ENCODE assay signal across 7 mouse cellular contexts in genomic region chr7:88320628-88321336, GRCm38 (mm10). TPM values are rescaled to one million over a fixed set of nuclear protein-coding genes. Genes with fewer than 3 reads are reported as not detected.
DNase-seq lines count a peak whose midpoint lies in the region; ATAC-seq and TF ChIP-seq lines count a peak whose summit lies in the region.

No protein-coding gene starts in this region.

- no peaks in the 10 kb centered on the region for H3K9me3 ChIP-seq in limb, embryonic 12.5 days

- H3K9ac ChIP-seq in limb, embryonic 12.5 days (replicated peaks) = no peak overlapping the region

- no peaks in the 10 kb centered on the region for H3K36me3 ChIP-seq in limb, embryonic 12.5 days

- H3K4me2 ChIP-seq in limb, embryonic 12.5 days = no peak overlapping the region

- 65% methylated on average over 12 of the region's 12 CpGs for WGBS in limb, embryonic 12.5 days
- 34% methylated on average over 12 of the region's 12 CpGs for WGBS in cerebellum, adult 2 months

- H3K27ac ChIP-seq in limb, embryonic 12.5 days = peak overlapping the region; percentile 53; the same call in 1 of the 2 replicates
- H3K27ac ChIP-seq in cerebellum, adult 2 months (ENCODE audit: insufficient read depth, low read length) = no peak overlapping the region

- no peak for TF ChIP-seq CTCF in cerebellum, adult 2 months (IDR thresholded peaks at IDR 0.05; ENCODE audit: borderline replicate concordance, insufficient read depth, low read depth, low read length)

- no peaks in the 10 kb centered on the region for H3K27me3 ChIP-seq in limb, embryonic 12.5 days
- no peaks in the 10 kb centered on the region for H3K27me3 ChIP-seq in cerebellum, adult 2 months (ENCODE audit: control insufficient read depth, insufficient read depth, low read length)

- ATAC-seq in limb, embryonic 12.5 days (ENCODE audit: insufficient number of reproducible peaks, insufficient read depth, low FRiP score, low TSS enrichment, low read depth) = peak; percentile 75

- peak; percentile 4 for DNase-seq in urinary bladder, postnatal 14 days (ENCODE audit: low spot score)
- no peak for DNase-seq in urinary bladder, postnatal 10 days (ENCODE audit: low spot score)
- DNase-seq in heart, adult 9 months (ENCODE audit: low spot score in 2 of 2) = peak; percentile 12 to 22
- DNase-seq in thymus, postnatal 0 days (ENCODE audit: low spot score) = peak; percentile 15
- no peak for DNase-seq in ovary, postnatal 14 days (ENCODE audit: low spot score)
- DNase-seq in cerebellum, adult 2 months = no peak

- TF ChIP-seq POLR2A in cerebellum, adult 2 months (IDR thresholded peaks at IDR 0.05; ENCODE audit: borderline replicate concordance, insufficient read depth, low read length) = no peak

- H3K4me3 ChIP-seq in limb, embryonic 12.5 days (replicated peaks) = no peak overlapping the region
- H3K4me3 ChIP-seq in cerebellum, adult 2 months (replicated peaks; ENCODE audit: insufficient read depth, low read depth, low read length) = no peak overlapping the region

- H3K4me1 ChIP-seq in limb, embryonic 12.5 days (replicated peaks) = peaks cover 8% of the 10 kb centered on the region; the same call in 1 of the 2 replicates
- no peaks in the 10 kb centered on the region for H3K4me1 ChIP-seq in cerebellum, adult 2 months (ENCODE audit: control insufficient read depth, insufficient read depth, low read length)

RNA-seq across cellular contexts. Expression of gene Ctsc, which starts 42.9 kb away (rescaled TPM):
- polyA plus RNA-seq in limb, embryonic 12.5 days (2016; fragmentation: Nextera tagmentation; extraction: Ambion mirVana) = 36.7 and 40.9 TPM in 2 replicates
- 77.2 and 81.8 TPM in 2 replicates for polyA plus RNA-seq in thymus, postnatal 0 days (2015; fragmentation: Nextera tagmentation; extraction: Ambion mirVana)
- polyA plus RNA-seq in cerebellum, adult 2 months (2012; rRNA removed) = 3.8 and 3.9 TPM in 2 replicates

Comparison
In these comparisons a context has a peak if more than half of its experiments do, and no peak if none do; other contexts are left out.
1. DNase-seq: peak in urinary bladder, postnatal 14 days (single experiment), heart, adult 9 months (2 of 2) and thymus, postnatal 0 days (single experiment); none in urinary bladder, postnatal 10 days (single experiment), ovary, postnatal 14 days (single experiment) and cerebellum, adult 2 months (0 of 2).